Mouse (Mus musculus) intestine, postnatal 0 days (tissue): ENCODE data around the gene Fis1. TPM values are rescaled to one million over a fixed set of nuclear protein-coding genes. Genes with fewer than 3 reads are reported as not detected.

Experiments used
- ATAC-seq: fragments of 200-750 bp; cut with Nextera tagmentation; 2 replicates; pipeline ENCODE4 v1.8.0; 2017; ENCODE audit warnings: mild to moderate bottlenecking, moderate TSS enrichment, moderate library complexity
- H3K27ac ChIP-seq: fragments of 300-500 bp; sonication (generic); 2 replicates; pipeline ENCODE4 v1.5.1; 2014; ENCODE audit warnings: mild to moderate bottlenecking, low read depth, low read length, moderate library complexity
- H3K27me3 ChIP-seq: fragments of 300-500 bp; sonication (generic); replicated peaks from 2 replicates; pipeline ENCODE4 v1.6.1; 2014; ENCODE audit warnings: low read length, mixed read lengths; ENCODE audit not compliant: control insufficient read depth, insufficient read depth
- H3K36me3 ChIP-seq: fragments of 300-500 bp; sonication (generic); 2 replicates; pipeline ENCODE4 v1.6.1; 2014; ENCODE audit warnings: mild to moderate bottlenecking, moderate library complexity; ENCODE audit not compliant: control insufficient read depth, insufficient read depth
- H3K4me1 ChIP-seq: fragments of 300-500 bp; sonication (generic); replicated peaks from 2 replicates; pipeline ENCODE4 v1.6.1; 2014; ENCODE audit warnings: antibody characterized with exemption, low read length, mixed read lengths; ENCODE audit not compliant: control insufficient read depth, insufficient read depth
- H3K4me2 ChIP-seq: fragments of 300-500 bp; sonication (generic); replicated peaks from 2 replicates; pipeline ENCODE4 v1.6.1; 2014; ENCODE audit warnings: low read depth, mild to moderate bottlenecking, moderate library complexity
- H3K4me3 ChIP-seq: fragments of 300-500 bp; sonication (generic); 2 replicates; pipeline ENCODE4 v1.5.1; 2014; ENCODE audit warnings: low read depth, low read length
- H3K9ac ChIP-seq: fragments of 300-500 bp; sonication (generic); 2 replicates; pipeline ENCODE4 v1.6.1; 2014; ENCODE audit warnings: mild to moderate bottlenecking, low read depth, low read length
- H3K9me3 ChIP-seq: fragments of 300-500 bp; sonication (generic); 2 replicates; pipeline ENCODE4 v1.6.1; 2016; ENCODE audit warnings: mixed run types; ENCODE audit not compliant: control insufficient read depth
- CTCF ChIP-seq: sonication (generic); IDR thresholded peaks from 2 replicates; pipeline ENCODE4 v1.5.1; 2016; ENCODE audit warnings: low read depth, mild to moderate bottlenecking, control low read depth, antibody characterized with exemption, moderate library complexity
- WGBS: fragments of 180-500 bp; shearing (Covaris S2); extraction: QIAGEN DNeasy Blood & Tissue Kit; methylation state at CpG from one replicate; pipeline ENCODE4 v1.1.7; 2014; 5-methylcytosine and 5-hydroxymethylcytosine counted together
- polyA plus RNA-seq: library from polyadenylated mRNA; unstranded; fragments of >200 nt; fragmentation: Nextera tagmentation; extraction: Ambion mirVana; gene quantifications from 2 replicates; pipeline ENCODE4 v1.2.1, GENCODE M21; 2015

The Fis1 gene
- polyA plus RNA-seq = 318 and 324 TPM in 2 replicates

DNA sequence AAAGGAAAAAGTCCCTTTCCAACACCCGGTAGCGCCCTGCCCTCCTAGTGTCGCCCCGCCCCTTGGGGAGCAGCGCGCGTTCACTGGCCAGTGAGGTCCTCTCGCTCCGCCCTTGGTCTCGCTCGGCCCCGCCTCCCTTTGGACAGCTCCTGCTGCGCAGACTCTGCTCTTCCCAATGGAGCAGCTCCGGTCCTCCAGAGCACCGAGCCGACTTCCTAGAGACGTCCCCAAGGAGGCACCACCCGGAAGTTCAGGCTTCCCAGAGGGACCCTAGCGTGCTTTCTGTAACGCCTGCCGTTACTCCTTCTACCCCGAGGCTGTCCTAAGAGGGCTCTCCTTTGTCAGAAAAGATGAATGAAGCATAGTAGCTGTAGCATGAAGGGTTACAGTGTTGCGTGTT is at the start of gene Fis1:
Gene Fis1 (plus strand): TSS at position 261 of the 400 bp plus-strand sequence.
- H3K9me3 ChIP-seq = no peaks in the 10 kb centered on the region
- H3K9ac ChIP-seq = peak within 1 kb of the TSS; percentile 70
- H3K27me3 ChIP-seq = no peaks in the 10 kb centered on the region
- peak within 1 kb of the TSS; percentile 75 for H3K4me3 ChIP-seq
- peak within 1 kb of the TSS; percentile 68 for H3K4me2 ChIP-seq
- WGBS = under 1% methylated on average over 23 of the region's 23 CpGs
- H3K4me1 ChIP-seq = 0 out of 2 replicates have a peak, but pooled peaks cover 5% of the 10 kb centered on the region
- no peak for TF ChIP-seq CTCF
- peak within 1 kb of the TSS; percentile 66; the same call in 1 of the 2 replicates for H3K27ac ChIP-seq
- no peaks in the 10 kb centered on the region for H3K36me3 ChIP-seq
- ATAC-seq = peak; percentile 99

DNA sequence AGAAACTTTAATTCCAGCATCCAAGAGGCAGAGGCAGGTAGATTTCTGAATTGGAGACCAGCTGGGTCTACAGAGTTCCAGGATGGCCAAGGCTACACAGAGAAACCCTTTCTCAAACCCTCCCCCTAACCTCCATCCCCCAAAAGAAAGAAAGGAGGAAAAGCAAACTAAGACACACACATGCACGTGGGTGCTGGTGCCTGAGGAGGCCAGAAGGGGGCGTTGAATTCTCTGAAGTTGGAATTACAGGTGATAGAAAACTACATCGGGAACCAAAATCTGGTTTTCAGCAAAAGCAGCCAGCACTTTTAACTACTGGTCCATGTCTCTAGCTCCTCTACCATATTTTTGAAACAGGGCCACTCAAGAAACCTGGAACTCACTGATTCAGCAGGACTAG is 48.5 kb upstream of the Fis1 start:
- no peak overlapping the region for H3K4me2 ChIP-seq
- 64% methylated on average over 3 of the region's 3 CpGs for WGBS
- H3K36me3 ChIP-seq = no peaks in the 10 kb centered on the region
- no peak overlapping the region for H3K27ac ChIP-seq
- no peak overlapping the region for H3K9ac ChIP-seq
- no peak for ATAC-seq
- H3K4me1 ChIP-seq = no peaks in the 10 kb centered on the region
- no peaks in the 10 kb centered on the region for H3K9me3 ChIP-seq
- TF ChIP-seq CTCF = no peak
- no peaks in the 10 kb centered on the region for H3K27me3 ChIP-seq
- no peak overlapping the region for H3K4me3 ChIP-seq

- no peaks in the 10 kb centered on the region for H3K9me3 ChIP-seq
- WGBS = 53% methylated on average over 7 of the region's 7 CpGs
- H3K4me2 ChIP-seq = no peak overlapping the region
- no peaks in the 10 kb centered on the region for H3K36me3 ChIP-seq
- H3K9ac ChIP-seq = no peak overlapping the region
- H3K27me3 ChIP-seq = no peaks in the 10 kb centered on the region
- H3K27ac ChIP-seq = no peak overlapping the region
- no peak for ATAC-seq
- H3K4me3 ChIP-seq = no peak overlapping the region
- peak; percentile 65 for TF ChIP-seq CTCF
- no peaks in the 10 kb centered on the region for H3K4me1 ChIP-seq
Measured at GRCm38 (mm10) chr5:136905630-136906029, 47.4 kb upstream of the Fis1 start.

DNA sequence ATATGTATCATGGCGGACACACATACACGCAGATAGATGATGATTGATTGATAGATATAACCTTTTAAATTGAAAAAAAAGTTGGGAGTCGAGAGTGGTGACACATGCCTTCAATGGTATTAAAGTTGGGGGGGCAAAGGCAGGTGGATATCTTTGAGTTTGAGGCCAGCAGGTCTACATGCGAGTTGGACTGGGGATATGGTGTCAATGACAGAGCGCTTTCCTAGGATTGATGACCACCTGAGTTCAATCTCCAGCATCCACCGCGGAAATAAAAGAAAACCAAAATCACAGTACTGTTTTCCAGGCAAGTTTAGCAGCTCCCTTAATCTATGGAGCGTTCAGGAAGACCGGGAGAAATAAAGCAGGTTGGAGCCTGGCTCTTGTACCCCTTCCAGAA is 45.5 kb upstream of the Fis1 start:
- H3K4me2 ChIP-seq = peak overlapping the region; percentile 78
- H3K4me3 ChIP-seq = peak overlapping the region; percentile 64
- ATAC-seq = no peak
- no peak overlapping the region for H3K9ac ChIP-seq
- H3K4me1 ChIP-seq = no peaks in the 10 kb centered on the region
- peaks cover 13% of the 10 kb centered on the region; the same call in 1 of the 2 replicates for H3K36me3 ChIP-seq
- no peak overlapping the region for H3K27ac ChIP-seq
- H3K9me3 ChIP-seq = no peaks in the 10 kb centered on the region
- no peaks in the 10 kb centered on the region for H3K27me3 ChIP-seq
- no peak for TF ChIP-seq CTCF
- 35% methylated on average over 9 of the region's 9 CpGs for WGBS

DNA sequence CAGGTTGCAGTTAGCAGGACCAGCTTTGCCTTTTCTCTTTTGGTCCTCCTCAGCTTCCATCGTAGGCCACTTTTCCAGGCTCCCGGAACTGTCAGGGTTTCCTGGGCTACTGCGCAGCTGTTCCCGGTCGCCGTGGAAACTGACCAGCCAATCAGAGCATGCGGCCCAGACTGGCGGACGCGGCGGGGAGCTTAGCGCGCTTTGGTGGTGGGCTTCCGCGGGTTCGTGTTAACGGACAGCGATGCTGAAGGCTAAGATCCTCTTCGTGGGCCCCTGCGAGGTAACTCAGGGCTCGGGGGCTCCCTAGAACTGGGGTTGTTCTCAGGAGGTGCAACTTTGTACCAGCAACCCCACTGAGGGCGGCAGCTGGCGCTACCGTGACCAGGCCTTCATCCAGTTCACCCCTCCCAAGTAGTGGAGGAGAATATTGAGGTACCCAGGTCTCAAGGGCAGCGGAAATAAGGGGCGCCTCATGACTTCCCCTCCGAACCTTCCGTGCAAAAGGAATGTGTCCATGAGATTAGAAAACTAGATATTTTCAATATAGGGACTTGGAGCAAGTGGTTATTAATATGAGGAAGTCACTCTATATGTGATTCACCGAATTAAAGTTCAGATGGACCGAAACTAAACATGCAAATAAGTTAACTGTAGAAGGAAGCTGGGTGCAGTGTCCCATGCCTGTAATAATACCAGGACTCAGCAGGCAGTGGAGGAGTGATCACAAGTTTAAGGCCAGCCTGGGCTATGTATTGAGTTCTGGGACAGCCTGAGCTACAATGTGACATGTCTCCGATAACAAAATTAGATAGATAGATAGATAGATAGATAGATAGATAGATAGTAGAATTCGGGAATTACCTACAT is 44.9 kb upstream of the Fis1 start, which contains the start of gene Ift22:
Gene Ift22 (plus strand): TSS at position 160 of the 867 bp plus-strand sequence.
- Histone ChIP-seq H3K4me1 (no peaks in the 10 kb centered on the region), H3K9ac (peak within 1 kb of the TSS; percentile 49), H3K9me3 (no peaks in the 10 kb centered on the region), H3K36me3 (peaks cover 20% of the 10 kb centered on the region), H3K27ac (no peak within 1 kb of the TSS), H3K4me2 (peak within 1 kb of the TSS; percentile 78), H3K27me3 (no peaks in the 10 kb centered on the region), H3K4me3 (peak within 1 kb of the TSS; percentile 64)
- ATAC-seq = peak; percentile 89
- 7% methylated on average over 32 of the region's 32 CpGs for WGBS
- TF ChIP-seq CTCF = no peak

DNA sequence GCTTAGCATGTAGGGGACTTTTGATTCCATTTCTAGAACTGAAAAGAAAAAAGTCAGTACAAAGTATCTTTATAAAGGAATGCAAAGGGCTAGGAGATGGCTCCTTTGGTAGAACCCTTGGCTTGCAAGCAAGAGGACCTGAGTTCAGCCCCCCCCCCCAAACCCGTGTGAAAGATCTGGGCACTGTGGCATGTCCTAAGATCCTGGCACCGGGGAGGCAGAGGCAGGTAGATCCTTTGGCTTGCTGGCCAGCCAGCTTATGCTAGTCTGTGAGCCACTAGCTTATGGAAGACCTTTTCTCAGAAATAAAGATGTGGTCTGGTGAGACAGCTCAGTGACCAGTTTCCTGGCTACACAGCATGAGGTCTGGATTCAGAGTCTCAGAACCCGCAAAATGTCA is 38.9 kb upstream of the Fis1 start:
- TF ChIP-seq CTCF = no peak
- Histone ChIP-seq H3K27ac (no peak overlapping the region), H3K4me1 (no peaks in the 10 kb centered on the region), H3K4me2 (no peak overlapping the region), H3K27me3 (no peaks in the 10 kb centered on the region), H3K9me3 (no peaks in the 10 kb centered on the region), H3K9ac (no peak overlapping the region), H3K36me3 (peaks cover 24% of the 10 kb centered on the region), H3K4me3 (no peak overlapping the region)
- no peak for ATAC-seq
- WGBS = 90% methylated on average over 3 of the region's 3 CpGs
